ENCODE assay signal across 23 mouse cellular contexts in the genomic region with DNA sequence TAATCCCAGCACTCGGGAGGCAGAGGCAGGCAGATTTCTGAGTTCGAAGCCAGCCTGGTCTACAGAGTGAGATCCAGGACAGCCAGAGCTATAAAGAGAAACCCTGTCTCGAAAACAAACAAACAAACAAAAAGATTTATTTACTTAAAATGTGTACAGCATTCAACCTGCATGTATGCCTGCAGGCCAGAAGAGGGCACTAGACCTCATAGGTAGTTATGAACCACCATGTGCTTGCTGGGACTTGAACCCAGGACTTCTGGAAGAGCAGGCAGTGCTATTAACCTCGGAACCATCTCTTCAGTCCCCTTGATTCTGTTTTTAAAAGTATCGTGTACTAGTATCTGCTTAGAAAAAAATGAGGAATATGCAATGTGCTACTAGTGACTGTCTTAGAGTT. TPM values are rescaled to one million over a fixed set of nuclear protein-coding genes. Genes with fewer than 3 reads are reported as not detected.
DNase-seq lines count a peak whose midpoint lies in the region; ATAC-seq and TF ChIP-seq lines count a peak whose summit lies in the region.
"Had no signal": no experiment of that assay in that cellular context is flagged by ENCODE, and none has a peak within 500 bp of the region (broad histone marks: within the 10 kb centered on the region; RNA-seq: fewer than 3 reads in every experiment).

No protein-coding gene starts in this region.

- H3K27me3 ChIP-seq in forebrain, postnatal 0 days (ENCODE audit: insufficient read depth, low read length) = no peaks in the 10 kb centered on the region
- no peaks in the 10 kb centered on the region for H3K27me3 ChIP-seq in forebrain, embryonic 16.5 days (replicated peaks; ENCODE audit: control insufficient read depth, insufficient read depth, low read length)
- H3K27me3 ChIP-seq in kidney, postnatal 0 days (ENCODE audit: insufficient read depth, low read length) = no peaks in the 10 kb centered on the region
- no peaks in the 10 kb centered on the region for H3K27me3 ChIP-seq in midbrain, postnatal 0 days (ENCODE audit: insufficient read depth, low read length)
- H3K27me3 ChIP-seq in midbrain, embryonic 14.5 days (ENCODE audit: control insufficient read depth, insufficient read depth, low read length) = no peaks in the 10 kb centered on the region
- no peaks in the 10 kb centered on the region; the same call in 1 of the 2 replicates for H3K27me3 ChIP-seq in neural tube, embryonic 15.5 days (replicated peaks)
- H3K27me3 ChIP-seq: embryonic facial prominence, embryonic 13.5 days; heart, embryonic 15.5 days; midbrain, embryonic 13.5 days had no signal

- H3K9ac ChIP-seq in forebrain, postnatal 0 days = no peak overlapping the region
- no peak overlapping the region for H3K9ac ChIP-seq in forebrain, embryonic 16.5 days (replicated peaks; ENCODE audit: low read depth, low read length)
- H3K9ac ChIP-seq in kidney, postnatal 0 days (ENCODE audit: low read depth, low read length) = no peak overlapping the region
- no peak overlapping the region for H3K9ac ChIP-seq in midbrain, postnatal 0 days (replicated peaks; ENCODE audit: low read length, poor library complexity, severe bottlenecking)
- H3K9ac ChIP-seq in midbrain, embryonic 14.5 days (replicated peaks; ENCODE audit: low read length) = no peak overlapping the region
- no peak overlapping the region for H3K9ac ChIP-seq in neural tube, embryonic 15.5 days (replicated peaks)
- H3K9ac ChIP-seq: embryonic facial prominence, embryonic 13.5 days; heart, embryonic 15.5 days; midbrain, embryonic 13.5 days had no signal

- WGBS in forebrain, postnatal 0 days = 94% methylated on average over 5 of the region's 5 CpGs
- WGBS in forebrain, embryonic 16.5 days = 91% methylated on average over 5 of the region's 5 CpGs
- WGBS in kidney, postnatal 0 days = 96% methylated on average over 5 of the region's 5 CpGs
- 97% methylated on average over 5 of the region's 5 CpGs for WGBS in midbrain, postnatal 0 days
- WGBS in midbrain, embryonic 14.5 days = 93% methylated on average over 5 of the region's 5 CpGs
- 92% methylated on average over 5 of the region's 5 CpGs for WGBS in neural tube, embryonic 15.5 days

- no peaks in the 10 kb centered on the region for H3K9me3 ChIP-seq in forebrain, postnatal 0 days (ENCODE audit: low read length)
- no peaks in the 10 kb centered on the region for H3K9me3 ChIP-seq in forebrain, embryonic 16.5 days (ENCODE audit: control insufficient read depth, low read length)
- H3K9me3 ChIP-seq in kidney, postnatal 0 days (replicated peaks; ENCODE audit: low read length) = no peaks in the 10 kb centered on the region
- H3K9me3 ChIP-seq in midbrain, postnatal 0 days (ENCODE audit: low read length) = no peaks in the 10 kb centered on the region
- no peaks in the 10 kb centered on the region for H3K9me3 ChIP-seq in midbrain, embryonic 14.5 days (ENCODE audit: control insufficient read depth, low read length)
- no peaks in the 10 kb centered on the region for H3K9me3 ChIP-seq in neural tube, embryonic 15.5 days (replicated peaks)
- H3K9me3 ChIP-seq: embryonic facial prominence, embryonic 13.5 days; heart, embryonic 15.5 days; midbrain, embryonic 13.5 days had no signal

- DNase-seq in forebrain, postnatal 0 days = no peak
- no peak for DNase-seq in kidney, postnatal 0 days (ENCODE audit: low spot score)
- DNase-seq in kidney, adult 8-10 months = no peak
- DNase-seq in midbrain, postnatal 0 days (ENCODE audit: low spot score) = no peak
- DNase-seq in midbrain, embryonic 14.5 days = no peak
- no peak for DNase-seq in adrenal gland, adult 18-20 months (ENCODE audit: low spot score in 2 of 2)
- DNase-seq: adrenal gland, postnatal 14 days; cerebellum, adult 11-12 months; cerebellum, postnatal 14 days; gastrocnemius, postnatal 10 days; heart, adult 11 months; left cerebral cortex, postnatal 4 days; right cerebral cortex, postnatal 14 days; thymus, adult 18-20 months; thymus, postnatal 4 days had no signal

- no peak overlapping the region for H3K4me2 ChIP-seq in forebrain, postnatal 0 days (ENCODE audit: low read depth)
- no peak overlapping the region for H3K4me2 ChIP-seq in forebrain, embryonic 16.5 days (ENCODE audit: low read length)
- no peak overlapping the region for H3K4me2 ChIP-seq in kidney, postnatal 0 days (ENCODE audit: low read length)
- no peak overlapping the region for H3K4me2 ChIP-seq in midbrain, postnatal 0 days (ENCODE audit: low read depth, low read length, poor library complexity, severe bottlenecking)
- H3K4me2 ChIP-seq in midbrain, embryonic 14.5 days (ENCODE audit: low read length) = no peak overlapping the region
- H3K4me2 ChIP-seq in neural tube, embryonic 15.5 days = no peak overlapping the region
- H3K4me2 ChIP-seq: embryonic facial prominence, embryonic 13.5 days; heart, embryonic 15.5 days; liver, embryonic 11.5 days; midbrain, embryonic 13.5 days had no signal

- peak; percentile 23 for TF ChIP-seq CTCF in forebrain, postnatal 0 days (IDR thresholded peaks at IDR 0.05; ENCODE audit: low read depth)
- peak; percentile 50; the same call in 1 of the 2 replicates for TF ChIP-seq CTCF in kidney, postnatal 0 days (IDR thresholded peaks at IDR 0.05; ENCODE audit: low read depth)
- peak; percentile 40; the same call in 1 of the 2 replicates for TF ChIP-seq CTCF in midbrain, postnatal 0 days (IDR thresholded peaks at IDR 0.05)

- H3K4me3 ChIP-seq in forebrain, postnatal 0 days (ENCODE audit: low read depth, low read length) = no peak overlapping the region
- no peak overlapping the region for H3K4me3 ChIP-seq in forebrain, embryonic 16.5 days (replicated peaks; ENCODE audit: low read length)
- no peak overlapping the region for H3K4me3 ChIP-seq in kidney, postnatal 0 days (replicated peaks; ENCODE audit: low read depth, low read length)
- no peak overlapping the region for H3K4me3 ChIP-seq in midbrain, postnatal 0 days (ENCODE audit: low read depth, low read length)
- no peak overlapping the region for H3K4me3 ChIP-seq in midbrain, embryonic 14.5 days (replicated peaks; ENCODE audit: low read depth, low read length)
- no peak overlapping the region for H3K4me3 ChIP-seq in neural tube, embryonic 15.5 days (replicated peaks)
- H3K4me3 ChIP-seq: embryonic facial prominence, embryonic 13.5 days; heart, embryonic 15.5 days; midbrain, embryonic 13.5 days; myocyte had no signal

- no peak overlapping the region for H3K27ac ChIP-seq in forebrain, postnatal 0 days (ENCODE audit: low read depth, low read length)
- no peak overlapping the region for H3K27ac ChIP-seq in forebrain, embryonic 16.5 days (ENCODE audit: low read length)
- H3K27ac ChIP-seq in kidney, postnatal 0 days = no peak overlapping the region
- no peak overlapping the region for H3K27ac ChIP-seq in midbrain, postnatal 0 days (ENCODE audit: low read depth, low read length)
- H3K27ac ChIP-seq in midbrain, embryonic 14.5 days (replicated peaks; ENCODE audit: low read depth, low read length) = no peak overlapping the region
- H3K27ac ChIP-seq in neural tube, embryonic 15.5 days (replicated peaks) = no peak overlapping the region
- H3K27ac ChIP-seq: embryonic facial prominence, embryonic 13.5 days; heart, embryonic 15.5 days; midbrain, embryonic 13.5 days had no signal

- ATAC-seq in forebrain, postnatal 0 days = no peak
- no peak for ATAC-seq in forebrain, embryonic 16.5 days
- ATAC-seq in kidney, postnatal 0 days (replicated peaks; ENCODE audit: low FRiP score, low read depth) = no peak
- ATAC-seq in midbrain, postnatal 0 days (ENCODE audit: low FRiP score) = no peak
- no peak for ATAC-seq in midbrain, embryonic 14.5 days (ENCODE audit: low FRiP score, low TSS enrichment)
- no peak for ATAC-seq in neural tube, embryonic 15.5 days (ENCODE audit: low FRiP score)
- ATAC-seq: activated CD4-positive, CD25-positive, alpha-beta regulatory T cell, adult 4 months; midbrain, embryonic 13.5 days had no signal

- peaks cover 10% of the 10 kb centered on the region for H3K4me1 ChIP-seq in forebrain, postnatal 0 days (ENCODE audit: insufficient read depth)
- peaks cover 21% of the 10 kb centered on the region for H3K4me1 ChIP-seq in forebrain, embryonic 16.5 days (replicated peaks; ENCODE audit: control insufficient read depth, insufficient read depth, low read length)
- peaks cover 15% of the 10 kb centered on the region for H3K4me1 ChIP-seq in kidney, postnatal 0 days (replicated peaks; ENCODE audit: insufficient read depth, low read length)
- H3K4me1 ChIP-seq in midbrain, postnatal 0 days (ENCODE audit: insufficient read depth, low read length) = no peaks in the 10 kb centered on the region; the same call in 1 of the 2 replicates
- peaks cover 16% of the 10 kb centered on the region for H3K4me1 ChIP-seq in midbrain, embryonic 14.5 days (ENCODE audit: control insufficient read depth, insufficient read depth, low read length)
- H3K4me1 ChIP-seq in neural tube, embryonic 15.5 days = peaks cover 21% of the 10 kb centered on the region

- H3K36me3 ChIP-seq in forebrain, postnatal 0 days (ENCODE audit: insufficient read depth) = no peaks in the 10 kb centered on the region
- no peaks in the 10 kb centered on the region for H3K36me3 ChIP-seq in forebrain, embryonic 16.5 days (ENCODE audit: control insufficient read depth, insufficient read depth)
- no peaks in the 10 kb centered on the region for H3K36me3 ChIP-seq in kidney, postnatal 0 days (ENCODE audit: insufficient read depth, low read length)
- H3K36me3 ChIP-seq in midbrain, postnatal 0 days (ENCODE audit: insufficient read depth, low read length) = no peaks in the 10 kb centered on the region
- H3K36me3 ChIP-seq in midbrain, embryonic 14.5 days (ENCODE audit: control insufficient read depth, insufficient read depth, low read length) = no peaks in the 10 kb centered on the region
- no peaks in the 10 kb centered on the region for H3K36me3 ChIP-seq in neural tube, embryonic 15.5 days
- H3K36me3 ChIP-seq: embryonic facial prominence, embryonic 13.5 days; midbrain, embryonic 13.5 days had no signal

RNA-seq across cellular contexts. Expression of a gene that starts 2.2 kb away (rescaled TPM):
- 40.1 and 44.5 TPM in 2 replicates for total RNA-seq in forebrain, postnatal 0 days (2014; rRNA removed)
- polyA plus RNA-seq in forebrain, postnatal 0 days (2015; fragmentation: Nextera tagmentation; extraction: Ambion mirVana) = 14.9 and 15.3 TPM in 2 replicates
- 11.4 and 14.4 TPM in 2 replicates for polyA plus RNA-seq in forebrain, embryonic 16.5 days (2015; fragmentation: Nextera tagmentation; extraction: Ambion mirVana)
- 14.5 and 16.2 TPM in 2 replicates for polyA plus RNA-seq in kidney, postnatal 0 days (2015; fragmentation: Nextera tagmentation; extraction: Ambion mirVana)
- total RNA-seq in midbrain, postnatal 0 days (2014; rRNA removed) = 29.4 and 40.9 TPM in 2 replicates
- polyA plus RNA-seq in midbrain, postnatal 0 days (2015; fragmentation: Nextera tagmentation; extraction: Ambion mirVana) = 14.6 and 16.2 TPM in 2 replicates
- polyA plus RNA-seq in midbrain, embryonic 14.5 days (2014; fragmentation: Nextera tagmentation; extraction: Ambion mirVana) = 13.1 and 14.2 TPM in 2 replicates
- polyA plus RNA-seq in neural tube, embryonic 15.5 days (2015; fragmentation: Nextera tagmentation; extraction: Ambion mirVana) = 12.0 and 12.3 TPM in 2 replicates
- total RNA-seq in adrenal gland, adult 18-20 months (2021) = 10 to 100 TPM; 20.1 to 20.7 TPM

RNA-seq across cellular contexts. Expression of a gene that starts 6.1 kb away (rescaled TPM):
- 129 and 151 TPM in 2 replicates for total RNA-seq in forebrain, postnatal 0 days (2014; rRNA removed)
- 104 and 109 TPM in 2 replicates for polyA plus RNA-seq in forebrain, postnatal 0 days (2015; fragmentation: Nextera tagmentation; extraction: Ambion mirVana)
- 209 and 228 TPM in 2 replicates for polyA plus RNA-seq in forebrain, embryonic 16.5 days (2015; fragmentation: Nextera tagmentation; extraction: Ambion mirVana)
- 108 and 115 TPM in 2 replicates for polyA plus RNA-seq in kidney, postnatal 0 days (2015; fragmentation: Nextera tagmentation; extraction: Ambion mirVana)
- total RNA-seq in midbrain, postnatal 0 days (2014; rRNA removed) = 152 and 199 TPM in 2 replicates
- polyA plus RNA-seq in midbrain, postnatal 0 days (2015; fragmentation: Nextera tagmentation; extraction: Ambion mirVana) = 85.3 and 91.6 TPM in 2 replicates
- polyA plus RNA-seq in midbrain, embryonic 14.5 days (2014; fragmentation: Nextera tagmentation; extraction: Ambion mirVana) = 155 and 157 TPM in 2 replicates
- polyA plus RNA-seq in neural tube, embryonic 15.5 days (2015; fragmentation: Nextera tagmentation; extraction: Ambion mirVana) = 146 and 155 TPM in 2 replicates
- 10 to 100 TPM; 84.3 to 89.0 TPM for total RNA-seq in adrenal gland, adult 18-20 months (2021)

RNA-seq across cellular contexts. Expression of a gene that starts 7.8 kb away (rescaled TPM):
- 17.1 and 19.4 TPM in 2 replicates for total RNA-seq in forebrain, postnatal 0 days (2014; rRNA removed)
- 7.9 and 8.1 TPM in 2 replicates for polyA plus RNA-seq in forebrain, postnatal 0 days (2015; fragmentation: Nextera tagmentation; extraction: Ambion mirVana)
- polyA plus RNA-seq in forebrain, embryonic 16.5 days (2015; fragmentation: Nextera tagmentation; extraction: Ambion mirVana) = 6.9 and 7.4 TPM in 2 replicates
- 38.5 and 40.3 TPM in 2 replicates for polyA plus RNA-seq in kidney, postnatal 0 days (2015; fragmentation: Nextera tagmentation; extraction: Ambion mirVana)
- total RNA-seq in midbrain, postnatal 0 days (2014; rRNA removed) = 24.3 and 30.9 TPM in 2 replicates
- 12.5 and 14.6 TPM in 2 replicates for polyA plus RNA-seq in midbrain, postnatal 0 days (2015; fragmentation: Nextera tagmentation; extraction: Ambion mirVana)
- 5.0 and 8.8 TPM in 2 replicates for polyA plus RNA-seq in midbrain, embryonic 14.5 days (2014; fragmentation: Nextera tagmentation; extraction: Ambion mirVana)
- 17.1 and 23.7 TPM in 2 replicates for polyA plus RNA-seq in neural tube, embryonic 15.5 days (2015; fragmentation: Nextera tagmentation; extraction: Ambion mirVana)
- 1 to 10 TPM; 4.7 to 6.6 TPM for total RNA-seq in adrenal gland, adult 18-20 months (2021)
- polyA plus RNA-seq: activated CD4-positive, CD25-positive, alpha-beta regulatory T cell, adult 4 months had no signal

RNA-seq across cellular contexts. Expression of a gene that starts 12.1 kb away (rescaled TPM):
- 39.7 and 43.5 TPM in 2 replicates for total RNA-seq in forebrain, postnatal 0 days (2014; rRNA removed)
- 15.7 and 17.4 TPM in 2 replicates for polyA plus RNA-seq in forebrain, postnatal 0 days (2015; fragmentation: Nextera tagmentation; extraction: Ambion mirVana)
- polyA plus RNA-seq in forebrain, embryonic 16.5 days (2015; fragmentation: Nextera tagmentation; extraction: Ambion mirVana) = 21.8 and 22.6 TPM in 2 replicates
- 33.9 and 37.6 TPM in 2 replicates for polyA plus RNA-seq in kidney, postnatal 0 days (2015; fragmentation: Nextera tagmentation; extraction: Ambion mirVana)
- total RNA-seq in midbrain, postnatal 0 days (2014; rRNA removed) = 32.6 and 40.3 TPM in 2 replicates
- 18.8 and 19.8 TPM in 2 replicates for polyA plus RNA-seq in midbrain, postnatal 0 days (2015; fragmentation: Nextera tagmentation; extraction: Ambion mirVana)
- 22.4 and 22.6 TPM in 2 replicates for polyA plus RNA-seq in midbrain, embryonic 14.5 days (2014; fragmentation: Nextera tagmentation; extraction: Ambion mirVana)
- 26.1 and 31.3 TPM in 2 replicates for polyA plus RNA-seq in neural tube, embryonic 15.5 days (2015; fragmentation: Nextera tagmentation; extraction: Ambion mirVana)
- 10 to 100 TPM; 38.2 to 57.2 TPM for total RNA-seq in adrenal gland, adult 18-20 months (2021)

RNA-seq across cellular contexts. Expression of a gene that starts 18.6 kb away (rescaled TPM):
- 64.6 and 102 TPM in 2 replicates for total RNA-seq in forebrain, postnatal 0 days (2014; rRNA removed)
- polyA plus RNA-seq in forebrain, postnatal 0 days (2015; fragmentation: Nextera tagmentation; extraction: Ambion mirVana) = 126 and 141 TPM in 2 replicates
- 109 and 122 TPM in 2 replicates for polyA plus RNA-seq in forebrain, embryonic 16.5 days (2015; fragmentation: Nextera tagmentation; extraction: Ambion mirVana)
- 165 and 166 TPM in 2 replicates for polyA plus RNA-seq in kidney, postnatal 0 days (2015; fragmentation: Nextera tagmentation; extraction: Ambion mirVana)
- 46.4 and 57.2 TPM in 2 replicates for total RNA-seq in midbrain, postnatal 0 days (2014; rRNA removed)
- 115 and 118 TPM in 2 replicates for polyA plus RNA-seq in midbrain, postnatal 0 days (2015; fragmentation: Nextera tagmentation; extraction: Ambion mirVana)
- polyA plus RNA-seq in midbrain, embryonic 14.5 days (2014; fragmentation: Nextera tagmentation; extraction: Ambion mirVana) = 120 and 139 TPM in 2 replicates
- polyA plus RNA-seq in neural tube, embryonic 15.5 days (2015; fragmentation: Nextera tagmentation; extraction: Ambion mirVana) = 121 and 123 TPM in 2 replicates
- 100 to 1,000 TPM in 1 of 2 experiments, 10 to 100 TPM in 1; 99.5 to 107 TPM for total RNA-seq in adrenal gland, adult 18-20 months (2021)
